Mouse (Mus musculus) cerebellum, postnatal 36 days (tissue): ENCODE data around the gene Aspm.
"Not testable (repeated sequence)": the region's sequence is repeated elsewhere in the genome, so short reads cannot be mapped to it uniquely, and the experiment has no call there.

ENCODE experiments used
- DNase-seq, 2 experiments: peaks; one replicate each; pipeline ENCODE4 v3.0.0; 2021 to 2022; ENCODE audit warnings: mixed read lengths in 2 of 2

Gene Aspm

GRCm38 (mm10) chr1:139454340-139455225, at the start of gene Aspm:
Gene Aspm, plus strand, starts transcription at chr1:139454772.
- peak; percentile 83 to 85 for DNase-seq

DNA sequence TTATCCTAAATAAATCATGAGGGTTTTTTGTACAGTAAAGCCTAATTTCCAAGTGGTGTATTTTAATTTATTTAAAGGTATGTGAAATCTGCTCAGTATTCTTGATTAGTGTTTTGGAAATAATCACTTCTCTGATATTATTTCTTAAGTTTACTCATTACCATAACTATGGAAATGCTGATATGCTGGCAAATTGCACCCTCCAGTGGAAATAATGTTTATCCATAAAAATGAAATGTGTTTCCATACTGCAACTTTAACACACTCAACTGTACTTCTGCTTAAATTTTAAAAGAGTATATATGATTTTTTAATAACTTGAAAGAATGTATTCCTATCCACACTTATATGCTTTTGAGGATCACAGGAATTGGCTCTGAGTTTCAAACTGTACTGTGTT, 48.8 kb upstream of the Aspm start:
- no peak for DNase-seq

DNA sequence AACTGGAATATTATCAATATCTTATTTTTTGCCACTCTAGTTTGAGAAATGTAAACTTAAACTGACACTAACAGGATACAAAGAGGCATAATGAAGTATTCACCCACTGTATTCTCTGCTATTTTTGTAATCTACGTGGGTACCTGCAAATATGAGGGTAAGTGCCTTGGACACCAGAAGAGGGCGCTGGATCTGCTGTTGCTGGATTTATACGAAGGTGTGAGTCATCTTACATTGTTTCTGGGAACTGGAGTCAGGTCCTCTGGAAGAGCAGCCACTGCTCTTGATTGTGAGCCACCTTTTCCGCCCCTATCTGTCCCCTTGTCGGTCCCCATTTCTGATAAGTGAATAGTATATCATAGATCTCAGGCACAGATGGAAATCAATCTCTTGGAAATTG, 46.9 kb upstream of the Aspm start:
- DNase-seq = no peak

DNA sequence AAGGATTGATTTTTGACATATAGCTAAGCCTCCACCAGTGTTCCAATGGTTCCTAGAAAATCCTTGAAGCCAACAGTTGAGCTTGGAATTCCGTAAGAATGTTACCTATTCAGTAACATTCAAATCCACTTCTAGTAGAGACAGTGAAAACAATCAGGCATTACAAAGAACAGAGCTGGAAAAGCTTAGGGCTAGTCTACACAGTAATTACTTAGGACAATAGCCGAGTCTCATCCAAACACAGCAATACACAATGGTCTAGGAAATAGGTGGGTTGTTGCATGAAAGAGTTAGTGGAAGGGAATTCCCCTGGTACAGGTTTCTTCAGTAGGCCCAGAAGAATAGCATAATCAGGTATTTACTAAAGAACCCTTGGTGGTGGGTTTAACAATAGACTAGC, 42.2 kb upstream of the Aspm start:
- not testable (repeated sequence) for DNase-seq

DNA sequence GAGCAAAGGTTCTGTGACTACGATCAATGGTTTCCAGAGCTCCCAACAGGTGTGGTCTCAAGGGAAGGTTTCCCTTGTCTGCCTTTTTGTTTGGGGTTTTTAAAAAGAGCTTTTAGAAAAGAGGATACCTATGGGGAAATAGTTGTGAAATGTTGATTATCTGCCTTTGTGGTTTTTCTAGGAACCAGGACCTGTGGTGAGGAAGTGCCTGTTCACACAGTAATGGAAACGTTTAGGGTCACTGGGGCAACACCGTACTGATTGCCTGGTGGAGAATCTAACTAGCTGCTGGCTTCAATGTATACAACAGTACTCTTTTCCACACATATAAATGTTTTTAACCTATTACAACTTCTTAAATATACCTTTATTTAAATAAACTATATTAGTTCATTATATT, 41.1 kb upstream of the Aspm start:
- DNase-seq = no peak

DNA sequence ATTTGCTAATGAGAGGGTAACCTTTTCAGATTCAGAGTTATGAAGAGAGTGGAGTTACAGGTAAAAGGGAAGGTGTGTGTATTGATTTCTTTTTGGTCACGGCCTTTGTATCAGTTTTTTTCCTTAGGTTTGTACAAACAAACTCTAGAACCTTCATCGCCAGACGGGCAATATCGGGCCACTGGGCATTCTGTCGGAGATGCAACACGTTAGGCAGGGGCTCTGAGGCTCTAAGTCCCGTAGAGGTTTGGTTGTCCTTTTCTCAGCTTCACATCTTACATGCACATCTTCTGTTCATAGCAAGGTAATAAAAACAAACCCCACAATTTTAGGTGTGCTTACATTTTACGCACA, 33.1 kb upstream of the Aspm start:
- peak in 1 of 2 experiments; percentile 8 for DNase-seq

- DNase-seq = peak; percentile 87 to 88
These were observed 32.4 kb upstream of the Aspm start, which contains the start of gene Zbtb41 for GRCm38 (mm10) chr1:139421875-139422791. Gene Zbtb41, plus strand, starts transcription at chr1:139422288.

- no peak for DNase-seq
These were observed 31.6 kb upstream of the Aspm start for GRCm38 (mm10) chr1:139422941-139423340.

DNA sequence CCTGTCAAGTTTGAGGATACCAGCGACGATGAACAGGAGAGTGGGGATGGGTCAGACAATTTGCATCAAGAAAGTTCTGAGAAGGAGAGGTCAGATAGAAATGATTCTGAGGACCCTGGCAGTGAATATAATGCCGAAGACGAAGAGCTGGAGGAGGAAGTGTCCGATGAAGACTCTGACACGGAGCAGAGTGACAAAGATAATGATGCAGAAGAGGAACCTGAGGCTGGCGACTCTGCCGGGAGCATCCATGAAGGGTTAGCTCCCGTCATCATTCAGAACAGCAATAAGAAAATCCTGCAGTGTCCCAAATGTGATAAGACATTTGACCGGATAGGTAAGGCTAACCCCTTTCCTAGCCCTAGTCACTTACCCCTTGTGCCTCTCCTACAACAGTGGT, 30.6 kb upstream of the Aspm start:
- no peak for DNase-seq

DNA sequence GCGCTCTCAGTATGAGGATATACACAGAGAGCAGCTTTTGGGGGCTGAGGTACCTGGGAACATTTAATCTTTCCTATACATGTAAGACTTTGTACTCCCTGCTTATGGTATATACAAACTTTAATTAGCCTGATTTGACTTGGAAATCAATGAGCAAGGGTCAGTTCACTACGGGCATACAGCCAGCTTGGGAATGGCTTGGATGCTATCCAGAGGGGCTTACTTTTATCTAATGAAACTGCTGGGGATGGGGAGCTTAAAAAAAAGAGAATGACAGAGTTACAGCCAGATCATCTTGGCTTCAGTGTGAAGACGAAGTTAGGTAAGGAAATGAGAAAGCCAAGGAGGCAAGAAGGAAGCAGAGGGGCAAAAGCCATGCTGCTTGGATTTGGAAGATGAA, 29.6 kb upstream of the Aspm start:
- DNase-seq = no peak

DNA sequence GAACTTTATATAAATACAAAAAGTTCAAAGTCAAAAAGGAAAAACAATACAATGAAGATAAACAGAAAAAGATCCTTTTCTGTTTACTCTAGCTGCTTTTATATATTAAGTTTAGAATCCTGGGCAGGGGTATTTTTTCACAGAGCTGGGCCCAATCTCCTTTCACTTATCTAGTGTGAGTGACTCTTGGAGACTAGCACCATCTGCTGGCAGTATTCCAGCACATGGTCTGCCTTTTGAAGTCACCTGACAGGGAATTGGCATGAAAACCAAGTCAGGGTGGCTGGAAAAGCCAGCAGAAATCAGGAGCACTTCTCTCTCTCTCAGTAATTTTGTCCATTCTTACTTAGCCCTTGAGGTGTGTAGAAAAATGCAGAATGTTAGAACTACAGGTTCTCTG, 16.2 kb upstream of the Aspm start:
- peak in 1 of 2 experiments; percentile 16 for DNase-seq

GRCm38 (mm10) chr1:139443103-139443502, 11.5 kb upstream of the Aspm start:
- not testable (repeated sequence) for DNase-seq

DNA sequence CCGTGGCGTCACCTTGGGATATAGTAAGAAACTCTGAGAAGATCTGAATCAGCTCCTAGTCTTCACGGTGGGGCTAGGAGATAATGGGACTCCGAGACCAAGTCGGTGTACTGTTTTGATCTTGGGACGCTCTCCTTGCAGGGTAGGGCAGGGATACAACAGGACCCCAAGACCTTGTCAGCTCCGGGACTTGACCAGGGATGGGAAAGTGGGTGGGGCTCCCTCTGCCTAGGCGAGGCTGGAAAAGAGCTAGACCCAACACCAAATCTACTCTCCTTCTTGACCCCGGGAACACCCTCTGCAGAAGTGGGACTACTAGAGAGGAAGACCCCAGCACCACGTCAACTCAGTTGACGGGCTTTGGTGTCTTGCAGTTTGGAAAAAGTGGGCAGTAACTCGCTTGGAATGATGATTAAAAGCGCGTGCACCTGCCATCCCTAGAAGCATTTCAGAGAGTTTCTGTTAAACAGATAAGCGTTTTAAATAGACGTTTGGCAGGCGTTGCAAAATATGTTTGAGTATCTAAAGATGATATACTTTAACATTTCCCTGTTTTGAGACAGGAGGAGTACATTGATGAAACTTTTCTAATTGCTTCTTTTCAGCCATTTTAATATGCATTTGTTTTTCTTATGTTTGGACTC, 776 bp downstream of the Aspm start:
- no peak for DNase-seq

DNA sequence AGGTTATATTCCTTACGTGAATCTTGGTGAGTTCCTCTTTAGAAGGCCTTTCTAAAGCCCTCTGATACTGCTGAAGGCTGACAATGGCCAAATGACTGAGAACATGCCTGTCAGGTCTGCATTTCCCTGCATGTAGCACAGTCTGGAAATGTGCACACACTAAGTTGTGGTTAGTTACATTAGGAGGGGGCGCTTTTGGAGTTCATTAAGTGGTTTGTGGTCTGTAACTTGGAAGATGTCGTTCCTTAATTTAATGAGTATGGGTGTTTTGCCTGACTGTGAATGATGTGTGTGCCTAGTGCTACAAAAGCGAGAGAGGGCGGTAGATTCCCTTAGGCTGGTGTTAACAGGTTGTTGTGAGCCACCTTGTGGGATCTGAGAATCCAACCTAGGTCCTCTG, 6.2 kb downstream of the Aspm start:
- no peak for DNase-seq

GRCm38 (mm10) chr1:139465936-139466335, 11.4 kb downstream of the Aspm start:
- no peak for DNase-seq

DNA sequence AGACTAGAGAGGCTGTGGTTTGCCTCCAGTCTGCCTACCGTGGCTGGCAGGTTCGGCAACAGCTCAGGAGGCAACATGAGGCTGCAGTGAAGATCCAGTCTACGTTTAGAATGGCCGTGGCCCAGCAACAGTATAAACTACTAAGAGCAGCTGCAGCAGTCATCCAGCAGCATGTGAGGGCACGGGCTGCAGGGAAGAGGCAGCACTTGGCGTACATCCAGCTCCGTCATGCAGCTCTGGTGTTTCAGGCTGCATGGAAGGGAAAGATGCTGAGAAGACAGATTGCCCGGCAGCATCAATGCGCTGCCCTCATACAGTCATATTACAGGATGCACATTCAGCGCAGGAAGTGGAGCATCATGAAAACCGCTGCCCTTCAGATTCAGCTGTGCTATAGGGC, 24.3 kb downstream of the Aspm start:
- DNase-seq = no peak

DNA sequence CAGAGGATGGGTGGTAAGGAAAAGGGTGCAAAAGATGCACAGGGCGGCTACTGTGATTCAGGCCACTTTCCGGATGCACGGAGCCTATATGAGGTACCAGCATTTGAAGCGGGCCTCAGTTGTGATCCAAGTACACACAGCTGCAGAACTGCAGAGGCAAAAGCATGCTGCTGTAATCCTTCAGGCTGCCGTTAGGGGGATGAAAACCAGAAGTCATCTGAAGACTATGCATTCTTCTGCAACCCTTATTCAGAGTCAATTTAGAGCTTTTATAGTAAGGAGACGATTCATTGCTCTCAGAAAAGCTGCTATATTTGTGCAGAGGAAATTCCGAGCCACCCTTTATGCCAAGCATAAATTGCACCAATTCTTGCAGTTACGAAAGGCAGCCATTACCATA, 25.7 kb downstream of the Aspm start:
- DNase-seq = no peak

DNA sequence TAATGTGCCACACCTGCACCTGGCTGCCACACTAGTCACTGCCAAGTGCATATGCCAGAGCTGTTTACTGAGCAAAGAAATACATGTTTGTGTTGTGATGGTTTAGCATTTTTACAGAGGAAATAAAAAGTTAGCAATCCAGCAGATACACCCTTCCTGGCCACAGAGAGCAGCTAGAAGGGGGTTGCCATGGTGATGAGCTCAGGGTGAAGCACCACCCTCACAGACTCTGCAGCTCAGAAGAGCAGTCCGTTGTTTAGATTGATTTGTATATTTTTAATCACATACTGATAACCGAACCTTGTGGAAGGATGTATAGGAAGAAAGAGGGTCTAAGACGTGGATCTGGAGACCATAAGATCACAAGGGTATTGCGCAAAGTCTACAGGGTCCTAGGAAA, 26.6 kb downstream of the Aspm start:
- DNase-seq = no peak

DNA sequence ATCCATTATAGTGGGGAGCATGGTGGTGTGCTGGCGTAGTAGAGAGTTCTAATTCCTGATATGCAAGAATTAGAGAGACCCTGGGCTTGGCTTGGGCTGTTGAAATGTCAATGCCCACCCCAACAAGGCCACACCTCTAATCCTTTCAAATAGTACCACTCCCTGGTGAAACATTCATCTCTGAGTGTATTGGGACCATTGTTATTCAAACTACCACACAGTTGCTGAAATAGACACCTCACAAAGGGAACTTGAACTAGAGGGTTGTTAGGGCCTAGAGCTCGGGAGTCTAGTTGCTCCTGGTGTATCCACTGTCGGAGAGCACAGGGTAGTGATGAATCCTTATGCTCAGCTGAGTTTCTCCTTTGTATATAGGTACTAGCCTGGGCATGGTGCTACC, 40.1 kb downstream of the Aspm start:
- no peak for DNase-seq

DNA sequence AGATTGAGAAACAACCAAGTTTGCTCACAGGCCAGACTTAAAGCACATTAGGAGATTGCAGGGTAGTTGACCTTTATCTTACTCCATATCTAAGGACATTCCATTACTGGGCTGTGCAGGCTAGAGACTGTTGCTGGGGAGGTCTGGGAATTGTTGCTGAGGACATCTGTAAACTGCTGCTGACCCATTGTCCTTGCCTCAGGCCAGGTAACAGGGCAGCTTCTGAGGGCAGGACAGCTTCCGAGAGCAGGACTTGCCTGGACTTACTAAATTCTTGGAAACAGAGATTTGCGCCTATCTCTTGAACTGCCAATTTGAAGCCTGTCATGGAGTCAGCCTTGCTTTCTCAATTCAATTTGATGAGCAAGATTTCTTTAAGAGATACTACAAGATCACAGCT, 40.8 kb downstream of the Aspm start:
- DNase-seq = no peak

DNA sequence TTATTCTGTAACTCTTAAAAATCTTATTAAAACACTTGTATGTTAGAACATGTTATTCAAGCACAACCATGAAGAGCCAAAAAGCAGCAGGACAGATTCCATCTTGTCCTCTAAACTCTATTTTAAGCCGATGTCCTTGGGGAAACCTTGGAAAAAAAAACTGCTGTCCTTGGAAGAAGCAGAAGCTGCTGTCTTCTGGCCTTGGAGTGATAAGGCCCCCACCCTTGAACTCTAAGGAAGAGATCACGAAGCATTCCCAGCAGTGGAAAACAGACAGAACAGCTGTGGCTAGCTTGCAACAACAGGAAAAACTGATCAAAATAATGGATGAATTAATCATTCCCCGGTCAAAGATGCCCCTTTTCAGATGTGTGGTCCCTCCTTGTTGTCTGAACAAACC, 41.6 kb downstream of the Aspm start:
- no peak for DNase-seq

GRCm38 (mm10) chr1:139499751-139500150, 45.2 kb downstream of the Aspm start:
- DNase-seq = no peak

- DNase-seq = no peak
These were observed 46.7 kb downstream of the Aspm start, which contains the start of gene F13b for GRCm38 (mm10) chr1:139501258-139501752. Gene F13b, plus strand, starts transcription at chr1:139501702.
